Mouse (Mus musculus): Measurements from ENCODE around the gene Hck. TPM values are rescaled to one million over a fixed set of nuclear protein-coding genes. Genes with fewer than 3 reads are reported as not detected.

The Hck gene
- 78.9 and 92.2 TPM in 2 replicates for polyA plus RNA-seq (2012; rRNA removed)

GRCm38 (mm10) chr2:153108313-153109264 is at the start of gene Hck:
Gene Hck, plus strand, starts transcription at chr2:153108468.
- TF ChIP-seq POLR2A (IDR thresholded peaks at IDR 0.05; ENCODE audit: low read depth, low read length) (peak; percentile 33), CTCF (IDR thresholded peaks at IDR 0.05; ENCODE audit: extremely low read depth, insufficient read depth, insufficient read length, insufficient replicate concordance) (no peak)
- Histone ChIP-seq H3K27ac (ENCODE audit: insufficient read depth, low read length) (peak within 1 kb of the TSS; percentile 65), H3K27me3 (ENCODE audit: control insufficient read depth, insufficient read depth, low read length) (no peaks in the 10 kb centered on the region), H3K4me1 (ENCODE audit: control insufficient read depth, insufficient read depth, insufficient read length) (peaks cover 6% of the 10 kb centered on the region; the same call in 1 of the 2 replicates), H3K36me3 (ENCODE audit: control insufficient read depth, insufficient read depth, low read length) (no peaks in the 10 kb centered on the region; the same call in 1 of the 2 replicates), H3K4me3 (ENCODE audit: extremely low read depth, insufficient read depth, insufficient read length) (peak within 1 kb of the TSS; percentile 75)
- WGBS: 4% methylated on average over 52 of the region's 52 CpGs
- DNase-seq (ENCODE audit: low read depth in 1 of 2, low spot score in 2 of 2): peak in 1 of 2 experiments; percentile 81

- no peak for DNase-seq (ENCODE audit: low read depth in 1 of 2, low spot score in 2 of 2)
- WGBS: 91% methylated on average over 7 of the region's 7 CpGs
- Histone ChIP-seq H3K4me3 (ENCODE audit: extremely low read depth, insufficient read depth, insufficient read length) (no peak overlapping the region), H3K27ac (ENCODE audit: insufficient read depth, low read length) (no peak overlapping the region), H3K36me3 (ENCODE audit: control insufficient read depth, insufficient read depth, low read length) (no peaks in the 10 kb centered on the region), H3K4me1 (ENCODE audit: control insufficient read depth, insufficient read depth, insufficient read length) (no peaks in the 10 kb centered on the region), H3K27me3 (ENCODE audit: control insufficient read depth, insufficient read depth, low read length) (no peaks in the 10 kb centered on the region)
- no peak for TF ChIP-seq POLR2A (IDR thresholded peaks at IDR 0.05; ENCODE audit: low read depth, low read length)
- no peak for TF ChIP-seq CTCF (IDR thresholded peaks at IDR 0.05; ENCODE audit: extremely low read depth, insufficient read depth, insufficient read length, insufficient replicate concordance)
Measured at GRCm38 (mm10) chr2:153060216-153060615, 48.1 kb upstream of the Hck start.

- no peak overlapping the region for H3K27ac ChIP-seq (ENCODE audit: insufficient read depth, low read length)
- H3K4me1 ChIP-seq (ENCODE audit: control insufficient read depth, insufficient read depth, insufficient read length): no peaks in the 10 kb centered on the region
- H3K27me3 ChIP-seq (ENCODE audit: control insufficient read depth, insufficient read depth, low read length): no peaks in the 10 kb centered on the region
- TF ChIP-seq CTCF (IDR thresholded peaks at IDR 0.05; ENCODE audit: extremely low read depth, insufficient read depth, insufficient read length, insufficient replicate concordance): no peak
- TF ChIP-seq POLR2A (IDR thresholded peaks at IDR 0.05; ENCODE audit: low read depth, low read length): no peak
- H3K4me3 ChIP-seq (ENCODE audit: extremely low read depth, insufficient read depth, insufficient read length): no peak overlapping the region
- H3K36me3 ChIP-seq (ENCODE audit: control insufficient read depth, insufficient read depth, low read length): no peaks in the 10 kb centered on the region
- WGBS: 70% methylated on average over 3 of the region's 3 CpGs
- DNase-seq (ENCODE audit: low read depth in 1 of 2, low spot score in 2 of 2): no peak
Measured at GRCm38 (mm10) chr2:153063394-153063793, 44.9 kb upstream of the Hck start.

DNA sequence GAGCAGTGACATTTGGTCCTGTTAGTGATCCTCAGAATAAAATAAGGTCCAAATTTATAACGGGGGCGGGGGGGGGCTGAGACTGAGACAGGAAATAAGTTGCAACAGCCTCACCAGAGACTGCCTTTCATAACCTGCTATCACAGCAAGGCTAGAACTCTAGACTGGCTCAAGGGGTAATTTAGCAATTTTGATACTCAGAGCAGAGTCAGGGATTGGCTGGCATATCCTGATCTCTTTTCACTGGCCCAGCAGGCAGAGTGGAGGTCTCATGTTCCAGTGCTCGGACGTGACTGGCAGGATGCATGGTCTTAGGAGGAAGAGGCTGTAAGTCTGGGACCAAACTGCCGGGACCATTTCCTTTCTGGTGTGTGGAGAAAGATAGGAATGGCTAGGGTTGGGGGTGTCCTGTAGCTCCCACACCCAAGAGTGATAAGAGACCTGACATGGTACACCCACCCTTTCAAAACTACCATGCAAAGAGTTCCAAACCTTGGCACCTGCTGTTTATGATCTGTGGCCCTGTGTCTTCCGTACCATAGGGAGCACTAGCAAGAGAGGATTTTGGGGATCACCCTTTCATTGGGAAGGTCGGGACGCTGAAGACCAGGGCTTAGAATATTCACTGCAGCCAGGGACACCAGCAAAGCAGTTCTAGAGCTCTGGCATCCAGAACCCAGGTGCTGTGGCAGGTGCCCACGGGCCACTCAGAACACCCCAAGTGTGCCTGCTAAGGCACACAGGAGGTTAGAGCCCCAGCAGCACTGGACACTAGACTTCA is 43.9 kb upstream of the Hck start:
- TF ChIP-seq CTCF (IDR thresholded peaks at IDR 0.05; ENCODE audit: extremely low read depth, insufficient read depth, insufficient read length, insufficient replicate concordance) (no peak), POLR2A (IDR thresholded peaks at IDR 0.05; ENCODE audit: low read depth, low read length) (no peak)
- no peak for DNase-seq (ENCODE audit: low read depth in 1 of 2, low spot score in 2 of 2)
- Histone ChIP-seq H3K27ac (ENCODE audit: insufficient read depth, low read length) (no peak overlapping the region), H3K4me3 (ENCODE audit: extremely low read depth, insufficient read depth, insufficient read length) (no peak overlapping the region), H3K4me1 (ENCODE audit: control insufficient read depth, insufficient read depth, insufficient read length) (no peaks in the 10 kb centered on the region), H3K27me3 (ENCODE audit: control insufficient read depth, insufficient read depth, low read length) (no peaks in the 10 kb centered on the region), H3K36me3 (ENCODE audit: control insufficient read depth, insufficient read depth, low read length) (no peaks in the 10 kb centered on the region)
- 66% methylated on average over 9 of the region's 9 CpGs for WGBS

- peak within 1 kb of the TSS; percentile 5; the same call in 1 of the 2 replicates for H3K4me3 ChIP-seq (ENCODE audit: extremely low read depth, insufficient read depth, insufficient read length)
- TF ChIP-seq POLR2A (IDR thresholded peaks at IDR 0.05; ENCODE audit: low read depth, low read length) (no peak), CTCF (IDR thresholded peaks at IDR 0.05; ENCODE audit: extremely low read depth, insufficient read depth, insufficient read length, insufficient replicate concordance) (no peak)
- H3K4me1 ChIP-seq (ENCODE audit: control insufficient read depth, insufficient read depth, insufficient read length): no peaks in the 10 kb centered on the region
- DNase-seq (ENCODE audit: low read depth in 1 of 2, low spot score in 2 of 2): no peak
- no peaks in the 10 kb centered on the region for H3K36me3 ChIP-seq (ENCODE audit: control insufficient read depth, insufficient read depth, low read length)
- peak within 1 kb of the TSS; percentile 40; the same call in 1 of the 2 replicates for H3K27ac ChIP-seq (ENCODE audit: insufficient read depth, low read length)
- 29% methylated on average over 12 of the region's 12 CpGs for WGBS
- no peaks in the 10 kb centered on the region for H3K27me3 ChIP-seq (ENCODE audit: control insufficient read depth, insufficient read depth, low read length)
Measured at GRCm38 (mm10) chr2:153065747-153066508, 42.3 kb upstream of the Hck start, which contains the start of gene Ccm2l. Gene Ccm2l, plus strand, starts transcription at chr2:153065955.

GRCm38 (mm10) chr2:153066991-153067390 is 41.3 kb upstream of the Hck start:
- 78% methylated on average over 6 of the region's 6 CpGs for WGBS
- TF ChIP-seq POLR2A (IDR thresholded peaks at IDR 0.05; ENCODE audit: low read depth, low read length): no peak
- no peak for TF ChIP-seq CTCF (IDR thresholded peaks at IDR 0.05; ENCODE audit: extremely low read depth, insufficient read depth, insufficient read length, insufficient replicate concordance)

More at GRCm38 (mm10) chr2:153066991-153067390, 41.3 kb upstream of the Hck start:
- no peaks in the 10 kb centered on the region for H3K36me3 ChIP-seq (ENCODE audit: control insufficient read depth, insufficient read depth, low read length)
- H3K4me1 ChIP-seq (ENCODE audit: control insufficient read depth, insufficient read depth, insufficient read length): no peaks in the 10 kb centered on the region
- no peak for DNase-seq (ENCODE audit: low read depth in 1 of 2, low spot score in 2 of 2)
- H3K27ac ChIP-seq (ENCODE audit: insufficient read depth, low read length): no peak overlapping the region
- H3K27me3 ChIP-seq (ENCODE audit: control insufficient read depth, insufficient read depth, low read length): no peaks in the 10 kb centered on the region
- no peak overlapping the region for H3K4me3 ChIP-seq (ENCODE audit: extremely low read depth, insufficient read depth, insufficient read length)

All from spleen, adult 2 months (tissue).